Mouse (Mus musculus) pancreas, adult 10 weeks (tissue): ENCODE results near the gene Frmpd2. TPM values are rescaled to one million over a fixed set of nuclear protein-coding genes. Genes with fewer than 3 reads are reported as not detected.

ENCODE experiments used
- polyA plus RNA-seq: library from polyadenylated mRNA; stranded (reverse); fragments of 350-450 nt; fragmentation: Illumina TruSeq; extraction: RNeasy Lipid Tissue Mini Kit (QIAGEN cat#74804); gene quantifications from one replicate; pipeline ENCODE4 v1.2.3, GENCODE M21; 2015; ENCODE audit warnings: low read depth, low replicate concordance; ENCODE audit not compliant: insufficient read depth

Gene Frmpd2
- not detected for polyA plus RNA-seq

GRCm38 (mm10) chr14:33471331-33471730 lies at the start of gene Frmpd2:
Gene Frmpd2, plus strand, starts transcription at chr14:33471696.

GRCm38 (mm10) chr14:33447027-33447569 lies 24.4 kb upstream of the Frmpd2 start, which contains the start of gene Mapk8:
Gene Mapk8, minus strand, starts transcription at chr14:33447158.

GRCm38 (mm10) chr14:33588951-33589350 lies 117.5 kb downstream of the Frmpd2 start, which contains the start of gene Ptpn20:
Gene Ptpn20, plus strand, starts transcription at chr14:33589207.

Other genes starting within 250 kb of the Frmpd2 start
- 4.1 TPM for gene Mapk8, start 24.5 kb upstream of the Frmpd2 start, polyA plus RNA-seq
- not detected for gene Ptpn20, start 117.5 kb downstream of the Frmpd2 start, polyA plus RNA-seq